Mouse (Mus musculus) cerebellum, adult 9-10 months (tissue): Measurements from ENCODE around the gene G6pdx.

Experiments used
- DNase-seq: peaks from one replicate; pipeline ENCODE4 v3.0.0; 2022

The G6pdx gene

DNA sequence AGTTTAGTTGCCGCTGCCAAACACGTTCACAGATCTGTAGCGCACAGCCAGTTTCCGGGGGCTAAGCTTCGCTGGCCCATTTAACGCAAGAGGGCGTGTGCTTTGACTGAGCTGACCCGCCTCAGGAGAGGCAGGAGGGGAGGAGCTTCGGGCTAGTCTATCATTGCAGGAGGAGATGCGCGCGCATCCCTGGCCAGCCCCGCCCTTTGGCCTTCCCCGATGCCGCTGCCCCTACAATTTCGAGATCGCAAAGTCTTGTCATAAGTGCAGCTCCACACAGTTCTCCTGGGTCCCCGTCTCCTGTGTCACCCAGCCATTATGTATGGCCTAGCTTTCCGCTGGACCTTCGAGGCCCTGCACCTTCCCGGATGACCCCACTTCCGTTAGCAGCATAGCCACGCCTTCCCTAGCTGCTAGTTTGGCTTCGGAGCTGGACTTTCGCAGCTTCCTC lies at the start of gene G6pdx:
Gene G6pdx (minus strand): TSS at position 369 of the 451 bp plus-strand sequence.
- DNase-seq: peak; percentile 92

DNA sequence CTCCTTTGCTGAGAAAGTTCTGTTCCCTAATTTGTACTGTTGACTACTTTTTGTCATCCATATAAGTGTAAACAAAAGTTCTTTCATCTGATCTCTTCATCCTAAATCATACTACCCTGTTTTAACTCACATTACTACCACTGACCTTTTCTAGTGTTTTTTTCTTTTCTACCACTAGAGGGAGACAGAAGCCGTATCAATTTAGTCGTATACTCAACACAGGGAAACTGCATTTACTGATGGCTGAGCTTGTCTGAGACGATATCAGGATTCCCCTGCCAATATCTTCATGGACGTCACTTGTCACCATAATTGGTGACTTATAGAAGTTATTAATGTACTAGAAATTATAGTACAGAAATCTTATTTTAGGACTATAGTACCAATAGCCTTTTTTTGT lies 23.8 kb upstream of the G6pdx start:
- DNase-seq: peak; percentile 63

DNA sequence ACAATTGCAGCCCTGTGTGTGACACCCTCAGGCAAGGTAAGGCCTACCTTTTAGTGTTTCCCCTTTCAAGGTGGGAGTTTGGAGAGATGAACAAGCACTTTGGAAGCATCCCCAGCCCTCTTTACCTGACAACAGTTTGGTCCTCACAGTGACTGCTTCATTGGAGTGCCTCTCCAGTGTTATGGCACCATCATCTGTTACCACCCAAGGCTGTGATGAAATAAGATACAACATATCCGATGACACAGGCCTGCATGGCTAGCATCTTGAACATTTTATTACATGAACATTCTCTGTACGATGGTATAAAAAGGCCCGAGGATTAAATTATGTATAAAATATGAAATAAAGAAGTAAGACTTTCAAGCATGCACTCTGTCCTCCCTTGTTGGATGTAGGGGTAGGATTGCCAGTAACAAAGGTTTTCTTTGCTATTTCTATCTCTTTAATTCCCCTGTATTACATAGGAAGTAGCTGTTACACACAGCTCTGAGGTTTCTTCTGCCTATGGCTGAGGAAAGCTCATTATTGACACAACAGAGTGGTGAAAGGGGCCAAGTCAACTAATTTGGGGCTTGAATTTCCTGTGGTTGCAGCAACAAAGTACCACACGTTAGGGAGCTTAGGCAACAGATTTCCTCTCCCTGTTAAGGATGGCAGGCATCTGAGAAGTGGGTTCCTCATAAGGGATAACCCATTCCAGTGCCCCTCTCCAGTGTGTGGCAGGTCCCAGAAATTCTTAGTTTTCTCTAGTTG lies 22.3 kb upstream of the G6pdx start:
- no peak for DNase-seq

DNA sequence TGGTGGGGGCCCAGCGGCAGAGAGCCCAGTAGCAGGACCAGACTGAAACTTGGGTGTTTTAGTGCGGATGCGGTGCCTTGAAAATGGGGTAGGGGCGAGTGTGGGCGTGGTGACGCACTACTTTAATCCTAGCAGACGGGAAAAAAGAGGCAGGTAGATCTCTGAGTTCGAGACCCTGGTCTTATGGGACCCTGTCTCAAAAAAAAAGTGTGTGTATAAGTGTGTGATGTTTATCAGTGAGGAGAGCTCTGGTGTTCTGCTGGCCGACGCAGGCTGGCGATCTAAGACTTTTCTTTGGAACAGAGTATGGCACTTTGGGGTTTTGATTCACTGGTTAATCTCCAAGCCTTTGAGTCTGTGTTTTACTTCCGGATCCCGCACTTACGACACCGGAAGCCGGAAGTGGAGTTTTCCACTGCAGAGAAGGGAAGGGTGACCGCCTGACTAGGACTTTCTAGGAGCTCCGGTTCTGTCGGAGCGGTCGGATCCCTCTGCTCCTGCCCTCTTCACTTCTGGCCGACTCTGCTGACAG lies 362 bp upstream of the G6pdx start:
- DNase-seq: peak; percentile 75

DNA sequence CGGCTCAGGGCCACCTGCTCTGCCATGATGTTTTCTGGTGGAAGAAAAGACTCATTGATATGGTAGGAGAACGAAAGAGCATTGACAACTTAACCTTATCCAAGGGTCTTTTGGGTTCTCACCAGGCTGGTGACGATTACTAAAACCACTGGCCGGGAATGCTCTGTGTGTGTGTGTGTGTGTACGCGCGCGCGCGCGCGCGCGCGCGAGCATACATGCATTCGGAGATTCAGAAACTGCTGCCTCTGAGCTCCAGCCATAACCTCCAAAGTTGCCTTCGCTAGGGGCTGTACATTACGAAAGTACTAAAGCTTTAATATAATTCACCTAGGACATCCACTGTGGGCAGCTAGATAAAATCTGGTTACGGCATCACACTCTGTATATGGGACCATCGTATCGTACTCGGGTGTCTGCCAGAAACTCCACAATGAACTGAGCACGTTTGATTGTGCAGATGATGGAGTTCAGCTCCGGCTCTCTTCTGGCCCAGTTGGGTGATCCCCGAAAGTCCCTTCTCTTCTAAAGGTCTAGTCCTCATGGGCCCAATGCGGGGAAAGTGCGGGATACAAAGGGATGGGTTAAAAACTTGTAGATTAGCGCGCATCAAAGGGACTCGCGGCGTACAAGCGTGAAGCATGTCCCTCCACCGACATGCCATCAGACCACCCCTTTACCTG lies 708 bp downstream of the G6pdx start:
- DNase-seq: peak; percentile 28

DNA sequence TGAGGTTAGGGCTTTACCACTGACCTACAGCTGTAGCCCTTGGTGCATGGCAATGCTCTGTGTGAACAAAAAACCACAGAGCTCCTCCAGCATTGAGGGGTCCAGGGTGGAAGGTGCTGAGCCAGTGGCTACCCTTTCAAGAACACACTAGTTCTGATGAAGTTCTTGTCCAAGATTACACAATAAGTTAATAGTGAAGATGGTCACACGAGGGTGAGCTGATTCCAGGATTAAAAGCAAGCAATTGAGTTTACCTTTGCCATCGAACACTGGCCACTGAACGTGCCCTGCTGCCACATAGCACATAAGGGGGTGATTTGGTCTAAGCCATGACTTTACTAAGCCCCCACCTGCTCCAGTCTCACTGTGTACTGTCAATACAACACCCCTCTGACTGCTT lies 1.9 kb downstream of the G6pdx start:
- DNase-seq: no peak

DNA sequence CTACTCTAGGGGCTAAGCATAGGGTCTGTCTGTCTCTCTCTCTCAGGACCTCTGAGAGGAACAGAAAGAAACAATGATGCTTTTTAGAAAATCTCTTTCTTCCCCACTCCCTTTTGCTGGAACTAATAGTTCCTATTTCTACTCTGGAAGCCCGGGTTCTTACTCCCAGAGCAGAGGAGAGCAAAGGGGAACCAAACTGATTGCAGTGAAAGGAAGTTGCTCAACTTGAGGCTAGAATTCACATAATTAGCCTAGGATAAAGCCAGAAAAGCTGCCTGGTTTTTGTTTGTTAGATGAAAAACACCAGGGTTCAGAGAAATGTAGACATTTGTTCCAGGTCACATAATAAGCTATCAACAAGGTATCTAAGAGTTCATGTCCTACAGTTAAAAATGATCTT lies 2.7 kb downstream of the G6pdx start:
- DNase-seq: no peak

DNA sequence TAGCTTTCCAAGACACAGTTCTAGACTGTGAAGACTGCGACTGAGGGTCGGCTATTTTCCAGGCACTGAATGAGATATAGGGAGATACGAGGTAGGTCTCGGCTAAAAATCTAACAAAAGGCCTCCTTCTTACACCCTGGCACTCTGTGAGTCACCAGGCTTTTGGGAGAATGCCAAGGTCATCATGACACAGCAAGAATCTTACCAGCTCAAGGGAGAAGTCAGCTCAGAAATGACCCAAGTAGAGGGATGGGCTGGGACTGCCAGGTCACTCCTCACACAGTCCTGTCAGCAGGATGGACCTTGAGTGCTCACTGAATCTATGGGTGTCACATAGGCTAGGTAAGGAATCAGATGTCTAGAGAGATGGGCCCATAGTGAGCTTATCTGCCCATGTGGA lies 3.8 kb downstream of the G6pdx start:
- no peak for DNase-seq

DNA sequence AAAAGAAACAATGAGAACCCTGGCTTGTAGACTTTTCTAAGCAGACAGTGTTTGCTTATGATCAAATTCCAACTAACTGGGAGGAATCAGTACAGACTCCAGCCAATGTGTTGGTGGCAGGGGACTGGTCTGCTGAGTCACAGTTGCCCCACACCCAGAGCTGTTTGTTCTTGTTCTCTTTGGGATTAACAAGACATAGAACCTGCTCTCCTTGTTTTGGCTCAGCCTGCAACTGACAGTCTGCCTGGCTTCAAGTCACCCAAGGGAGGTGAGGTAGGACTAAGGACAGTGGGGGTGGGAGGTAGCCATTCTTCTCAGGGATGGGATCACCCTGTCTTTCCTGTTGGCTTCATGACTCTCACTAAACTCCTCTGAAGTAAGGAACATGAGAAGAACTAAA lies 4.6 kb downstream of the G6pdx start:
- no peak for DNase-seq

DNA sequence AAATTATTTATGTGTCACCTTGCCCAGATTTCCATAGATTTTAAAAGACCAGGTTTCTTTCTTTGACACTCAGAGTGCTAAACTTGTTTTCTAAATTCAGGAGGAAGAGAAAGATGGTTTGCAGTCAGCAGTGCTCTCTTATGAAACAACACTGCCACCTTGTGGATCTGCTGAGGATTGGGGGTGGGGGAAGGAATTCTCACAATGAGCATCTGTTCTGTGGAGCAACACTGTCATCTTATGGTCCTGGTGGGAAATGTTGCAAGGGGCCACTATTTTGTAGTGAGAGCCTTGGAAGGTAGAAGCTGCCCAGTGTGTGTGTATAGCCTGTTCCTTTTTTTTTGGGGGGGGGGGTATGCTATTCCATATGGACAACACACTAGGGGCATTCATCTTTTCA lies 15.6 kb downstream of the G6pdx start:
- DNase-seq: peak; percentile 87

DNA sequence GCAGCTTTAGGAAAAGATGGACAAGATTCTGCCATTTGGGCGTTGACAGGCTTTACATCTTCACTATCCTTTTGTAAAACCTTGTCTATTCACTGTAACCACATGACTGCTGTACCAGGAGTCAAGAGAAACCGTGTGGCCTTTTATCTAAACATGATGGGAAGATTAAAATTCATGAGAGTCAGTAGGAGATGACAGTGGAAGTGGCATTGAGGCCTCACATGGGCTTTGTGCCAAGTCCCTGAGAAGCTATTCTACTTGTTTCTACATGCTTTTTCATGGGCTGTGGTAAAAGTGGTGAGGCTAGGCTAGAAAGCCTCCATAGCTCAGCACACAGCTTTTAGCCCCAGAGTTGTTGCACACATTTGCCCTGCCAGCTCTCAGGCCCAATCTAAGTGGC lies 20.7 kb downstream of the G6pdx start:
- DNase-seq: no peak

DNA sequence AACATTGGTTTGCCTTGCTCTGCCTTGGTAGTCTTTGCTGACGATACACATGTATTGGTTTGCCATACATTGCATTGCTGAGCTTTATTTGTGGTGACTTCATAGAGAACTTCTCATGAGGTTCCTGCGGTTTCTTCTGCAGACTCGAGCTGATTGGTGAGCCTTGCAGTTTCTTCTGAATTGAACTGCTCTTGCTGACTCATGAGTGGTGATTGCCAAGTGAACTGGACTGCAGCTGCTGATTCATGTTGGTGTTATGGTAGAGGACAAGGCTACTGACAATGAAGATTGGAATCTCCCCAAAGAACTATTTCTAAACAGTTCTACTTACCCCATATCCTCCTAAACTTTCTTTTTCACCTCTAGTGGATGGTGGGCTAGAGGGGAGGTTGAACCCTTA lies 28.9 kb downstream of the G6pdx start:
- DNase-seq: no peak

DNA sequence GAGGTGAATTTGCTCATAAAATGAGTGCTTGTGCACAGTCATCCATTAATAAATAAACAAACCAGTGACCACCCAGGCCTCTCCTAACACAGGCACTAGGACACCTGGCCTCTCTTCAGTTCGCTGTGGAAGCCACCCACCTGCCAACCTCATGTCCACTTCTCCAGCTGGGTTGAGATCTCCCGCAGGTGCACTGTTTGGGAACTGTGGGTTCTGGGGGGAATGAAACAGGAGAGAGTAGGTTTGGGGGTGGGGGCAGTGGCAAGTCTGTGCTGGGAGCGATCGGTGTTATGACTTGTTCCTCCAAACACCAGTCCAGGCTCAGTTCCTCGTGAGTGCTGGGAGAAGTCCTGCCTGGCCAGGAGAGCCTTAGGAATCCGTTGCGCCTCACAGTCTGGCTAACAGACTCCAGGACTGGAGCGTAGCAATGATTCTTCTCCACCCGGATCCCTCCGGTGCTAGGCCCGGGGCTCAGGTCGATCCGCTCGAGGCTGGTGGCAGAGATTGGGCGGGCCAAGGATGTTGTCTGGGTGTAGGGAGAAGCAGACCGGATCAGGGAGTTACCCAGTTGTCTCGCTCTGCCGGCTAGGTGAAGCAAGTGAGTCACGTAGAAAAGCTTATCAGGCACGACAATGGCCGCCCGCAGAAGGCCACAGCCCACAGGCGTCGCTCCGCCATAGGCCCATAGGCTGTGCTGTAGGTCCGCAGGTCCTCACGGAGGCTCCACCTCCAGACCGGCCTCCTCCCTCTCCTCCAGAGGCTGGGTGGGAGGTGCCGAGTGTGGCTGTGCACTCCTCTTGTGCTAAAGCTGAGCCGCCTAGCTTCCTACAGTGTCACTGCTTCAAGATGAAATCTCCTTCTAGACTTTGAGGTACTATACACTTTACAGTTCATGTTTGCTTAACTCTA lies 36.2 kb downstream of the G6pdx start, which contains the start of the genes Fam3a and Ikbkg:
Gene Fam3a (minus strand): TSS at position 738 of the 909 bp plus-strand sequence.
Gene Ikbkg (plus strand): TSS at position 756 of the 909 bp plus-strand sequence.
- peak; percentile 82 for DNase-seq

DNA sequence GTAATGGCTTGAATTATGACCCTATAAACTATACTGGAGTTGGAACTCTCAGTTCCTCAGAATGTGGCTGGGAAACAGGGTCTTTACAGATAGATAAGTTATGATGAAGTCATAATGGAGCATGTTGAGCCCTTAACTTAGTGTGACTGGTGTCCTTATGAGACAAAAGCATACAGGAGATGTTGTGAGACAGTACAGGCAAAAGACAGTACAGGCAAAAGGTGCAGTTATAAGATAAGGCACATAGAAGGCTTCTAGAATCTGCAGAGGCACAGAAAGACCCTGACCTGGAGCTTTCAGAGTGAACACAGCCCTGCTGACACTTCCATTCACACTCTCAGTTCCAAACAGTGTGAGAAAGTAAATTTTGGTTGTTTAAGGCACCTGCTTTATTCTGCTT lies 40.8 kb downstream of the G6pdx start:
- no peak for DNase-seq

DNA sequence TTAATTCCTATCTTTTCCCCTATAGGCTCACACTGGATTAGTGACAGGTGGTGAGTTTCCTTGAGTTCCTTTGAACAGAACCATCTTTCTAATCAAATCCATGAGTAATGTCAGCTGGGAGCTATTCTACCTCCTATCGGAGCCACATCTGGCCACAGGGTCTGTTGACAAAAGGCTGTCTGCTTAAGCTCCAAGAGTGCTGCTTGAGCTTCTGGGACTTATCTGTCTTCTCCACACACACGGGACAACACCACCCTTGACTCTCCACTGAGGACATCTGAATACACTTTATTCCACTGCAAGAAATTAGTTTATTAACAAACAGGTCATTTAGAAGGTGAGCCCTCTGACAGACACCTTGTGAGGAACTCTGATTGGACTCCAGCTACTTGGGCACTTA lies 44.5 kb downstream of the G6pdx start:
- no peak for DNase-seq

DNA sequence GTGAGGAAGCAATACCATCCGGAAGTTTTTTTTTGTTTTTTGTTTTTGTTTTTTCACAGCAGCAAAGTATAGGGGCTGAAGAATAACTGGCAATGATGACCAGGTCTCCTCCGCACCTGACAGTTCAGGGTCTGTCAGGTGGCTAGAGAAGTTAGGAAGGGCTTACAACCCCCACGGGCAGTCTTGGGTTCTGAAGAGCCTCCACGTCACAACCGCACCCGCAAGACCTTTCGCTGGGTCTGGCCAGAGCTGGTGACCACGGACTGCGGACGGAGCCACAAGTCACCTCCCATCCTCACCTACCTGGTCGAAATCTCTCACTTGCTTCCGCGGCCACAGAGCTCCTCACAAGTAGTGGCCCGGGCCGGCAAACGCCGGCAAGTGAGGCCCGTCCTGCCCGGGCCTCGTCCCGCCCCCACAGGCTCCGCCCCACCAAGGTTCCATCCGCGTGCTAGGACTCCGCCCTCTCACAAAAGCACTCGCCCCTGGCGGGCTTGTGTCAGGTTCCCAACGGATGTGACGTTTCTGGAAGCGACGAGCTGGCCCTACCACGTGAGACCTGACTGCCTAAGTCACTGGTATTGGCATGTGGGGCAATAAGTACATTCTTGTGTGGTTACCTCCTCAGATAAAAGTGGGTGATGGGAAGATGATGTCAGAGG lies 56.0 kb downstream of the G6pdx start, which contains the start of the genes Ubl4a and Slc10a3:
Gene Ubl4a (minus strand): TSS at position 331 of the 662 bp plus-strand sequence.
Gene Slc10a3 (minus strand): TSS at position 462 of the 662 bp plus-strand sequence.
- peak; percentile 82 for DNase-seq

DNA sequence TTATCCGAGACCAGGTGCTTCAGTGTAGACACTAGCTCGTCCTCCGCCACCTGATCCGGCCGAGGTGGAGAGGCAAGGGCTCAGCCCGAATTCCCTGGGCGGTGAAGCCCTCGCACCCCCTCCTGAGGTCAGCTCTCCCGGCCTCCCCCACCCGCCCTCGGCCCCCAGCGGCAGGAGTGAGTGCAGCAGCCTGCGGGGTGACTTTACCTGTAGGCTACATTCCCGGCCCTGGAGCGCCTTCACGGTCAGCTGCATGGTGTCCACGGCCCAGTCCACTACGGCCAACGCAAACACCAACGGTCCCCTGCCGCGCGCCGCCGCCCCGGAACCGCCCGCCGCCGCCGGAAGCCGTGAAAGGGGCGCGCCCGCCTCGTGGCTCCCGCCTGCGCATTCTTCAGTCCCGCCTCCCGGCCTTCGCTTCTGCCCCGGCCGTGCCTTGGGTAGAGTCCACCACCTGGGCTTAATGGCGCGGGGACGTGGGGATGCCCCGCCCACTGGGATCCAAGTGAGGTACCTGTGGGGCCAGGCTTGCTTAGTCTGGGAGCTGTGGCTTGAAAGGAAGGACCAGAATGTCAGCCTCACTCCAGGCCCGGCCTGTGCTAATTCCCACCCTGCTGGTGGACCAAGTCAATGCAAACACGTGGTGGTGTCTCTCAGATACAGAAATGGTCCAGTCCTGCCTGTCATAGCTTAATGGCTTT lies 60.6 kb downstream of the G6pdx start:
- DNase-seq: peak; percentile 66

DNA sequence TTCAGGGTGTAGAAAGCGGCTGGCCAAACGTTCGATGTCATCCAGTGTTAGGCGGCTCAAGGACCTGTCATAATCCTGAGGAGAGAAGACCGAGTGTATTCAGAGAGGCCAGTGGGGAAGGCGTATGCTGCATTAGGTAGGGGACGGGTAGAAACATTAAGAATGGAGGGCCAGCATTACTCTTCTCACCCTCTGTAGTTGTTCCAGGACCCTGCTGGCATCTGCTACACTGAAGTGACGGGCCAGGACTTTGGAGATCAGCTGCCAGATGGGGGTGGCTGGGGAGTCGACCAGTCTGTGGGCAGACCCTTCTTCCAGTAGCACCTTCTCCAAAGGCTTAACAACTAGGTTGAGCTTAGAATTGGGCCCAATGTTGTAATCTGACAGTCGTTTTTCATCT lies 61.5 kb downstream of the G6pdx start:
- no peak for DNase-seq
